Mouse (Mus musculus): Measurements from ENCODE around the gene Slc12a5. TPM values are rescaled to one million over a fixed set of nuclear protein-coding genes. Genes with fewer than 3 reads are reported as not detected.
A peak's percentile ranks its signal among the peaks of the same experiment; 100 is the strongest.

The Slc12a5 gene
- 0.50 and 0.63 TPM in 2 replicates for polyA plus RNA-seq (2016; fragmentation: Nextera tagmentation; extraction: Ambion mirVana)

DNA sequence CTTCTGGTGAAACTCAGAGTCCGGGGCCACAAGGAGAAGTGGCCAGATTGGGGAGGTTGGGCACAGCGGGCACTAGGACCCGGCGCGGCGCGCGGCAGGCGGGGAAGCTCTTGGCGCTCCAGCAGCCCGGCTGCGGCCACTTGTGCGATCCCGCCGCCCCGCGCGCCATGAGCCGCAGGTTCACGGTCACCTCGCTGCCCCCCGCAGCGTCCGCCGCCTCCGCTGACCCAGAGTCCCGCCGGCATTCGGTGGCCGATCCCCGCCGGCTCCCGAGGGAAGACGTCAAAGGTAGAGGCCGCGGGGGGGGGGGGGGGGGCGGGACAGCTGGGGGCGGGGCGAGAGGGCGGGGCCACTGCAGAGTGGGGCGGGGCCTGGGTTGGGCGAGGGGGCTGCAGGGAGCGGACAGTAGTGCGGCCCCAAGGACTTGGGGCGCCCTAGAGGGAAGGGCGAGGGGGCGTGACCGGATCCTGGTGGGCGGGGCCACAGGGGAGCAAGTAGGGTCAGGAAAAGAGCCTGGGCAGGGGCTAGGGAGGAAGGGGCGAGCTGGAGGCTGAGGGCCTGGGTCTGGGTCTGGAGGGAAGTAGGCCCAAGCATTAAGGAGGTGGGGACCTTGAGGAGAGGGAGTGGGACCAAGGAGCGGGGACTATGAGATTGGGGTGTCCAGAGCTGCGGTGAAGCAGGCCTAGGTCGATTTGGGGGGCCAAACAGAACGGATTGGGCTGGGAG lies at the start of gene Slc12a5:
TSS of gene Slc12a5 (plus strand) at position 87 of the 726 bp plus-strand sequence.
- no peaks in the 10 kb centered on the region for H3K9me3 ChIP-seq (replicated peaks)
- H3K4me2 ChIP-seq, result peak within 1 kb of the TSS; percentile 82
- peak; percentile 69 for ATAC-seq
- H3K27me3 ChIP-seq (replicated peaks), result peaks cover 83% of the 10 kb centered on the region
- peak within 1 kb of the TSS; percentile 63 for H3K4me3 ChIP-seq
- H3K36me3 ChIP-seq, result no peaks in the 10 kb centered on the region
- 2% methylated on average over 38 of the region's 54 CpGs for WGBS (ENCODE audit: insufficient replicate concordance)
- H3K9ac ChIP-seq, result peak within 1 kb of the TSS; percentile 52
- peaks cover 17% of the 10 kb centered on the region for H3K4me1 ChIP-seq
- H3K27ac ChIP-seq, result no peak within 1 kb of the TSS

DNA sequence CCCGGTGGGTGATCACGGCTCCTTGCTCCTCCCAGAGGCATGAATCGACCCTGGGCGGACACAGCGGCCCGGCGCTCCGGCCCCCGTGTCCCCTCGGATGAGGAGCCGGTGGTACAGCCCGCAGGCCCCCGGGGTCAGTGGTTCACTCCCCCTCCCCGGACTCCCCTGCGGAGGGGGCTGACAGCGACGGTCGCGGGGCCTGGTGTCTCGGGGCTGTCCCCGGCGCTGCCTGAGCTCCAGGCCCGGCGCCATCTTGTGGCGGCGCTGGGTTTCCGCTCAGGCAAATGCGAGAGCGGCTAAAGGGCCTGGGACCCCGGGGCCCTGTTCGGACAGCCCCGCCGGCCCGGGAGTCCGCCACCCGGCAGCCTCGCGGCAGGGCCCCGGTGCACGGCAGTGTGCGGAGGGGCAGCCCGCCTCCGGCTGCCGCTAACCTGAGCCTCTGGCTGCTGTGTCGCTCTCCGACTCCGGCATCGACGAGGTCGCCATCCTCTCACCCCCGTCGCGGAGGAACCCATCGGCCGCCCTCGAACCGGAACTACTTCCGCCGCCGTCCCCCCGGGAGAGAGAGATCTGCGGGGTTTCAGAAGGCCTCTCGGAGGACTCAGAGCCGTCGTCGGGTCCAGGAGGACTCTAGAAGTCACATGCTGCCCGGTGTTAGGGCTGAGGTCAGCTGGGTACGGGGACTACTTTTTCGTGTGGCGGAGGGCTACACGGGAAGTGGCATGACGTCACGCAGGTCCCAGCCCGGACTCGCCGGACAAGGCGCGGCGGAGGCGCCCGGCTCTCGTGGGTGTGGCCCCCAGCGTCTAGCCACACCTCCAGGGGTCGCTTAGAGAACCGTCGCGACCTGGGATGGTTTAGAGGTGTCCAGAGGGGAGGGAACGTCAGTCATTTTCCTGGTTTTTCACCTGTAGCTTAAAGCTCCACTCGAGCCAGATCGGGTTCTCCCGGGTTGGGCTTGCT lies 49.2 kb upstream of the Slc12a5 start, which contains the start of gene Zfp335:
TSS of gene Zfp335 (minus strand) at position 672 of the 963 bp plus-strand sequence.
- ATAC-seq, result peak; percentile 83
- peak within 1 kb of the TSS; percentile 84 for H3K4me3 ChIP-seq
- peaks cover 39% of the 10 kb centered on the region for H3K36me3 ChIP-seq
- H3K9me3 ChIP-seq (replicated peaks), result peaks cover 4% of the 10 kb centered on the region
- no peaks in the 10 kb centered on the region for H3K27me3 ChIP-seq (replicated peaks)
- H3K4me1 ChIP-seq, result peaks cover 43% of the 10 kb centered on the region
- WGBS (ENCODE audit: insufficient replicate concordance), result under 1% methylated on average over 91 of the region's 91 CpGs
- peak within 1 kb of the TSS; percentile 89 for H3K9ac ChIP-seq
- H3K27ac ChIP-seq, result peak within 1 kb of the TSS; percentile 93
- peak within 1 kb of the TSS; percentile 89 for H3K4me2 ChIP-seq

DNA sequence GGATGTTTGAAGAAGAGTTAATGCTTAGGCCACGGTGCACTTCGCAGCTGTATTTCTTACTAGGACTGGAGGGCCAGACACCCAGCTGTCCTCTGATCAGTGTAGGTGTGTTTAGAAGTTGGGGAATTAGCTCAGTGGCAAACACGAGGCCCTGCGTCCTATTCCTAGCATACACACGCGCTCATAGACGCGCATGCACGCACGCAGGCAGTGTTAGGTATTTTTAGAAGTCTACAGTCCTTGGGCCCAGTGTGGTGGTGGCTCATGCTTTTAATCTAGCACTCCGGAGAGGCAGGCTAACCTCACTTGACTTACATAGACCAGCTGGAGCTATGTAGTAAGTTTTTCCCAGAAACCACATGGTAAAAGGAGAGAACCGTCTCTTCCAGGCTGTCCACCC lies 48.5 kb upstream of the Slc12a5 start:
- peak; percentile 44 for ATAC-seq
- WGBS (ENCODE audit: insufficient replicate concordance), result 8% methylated on average over 12 of the region's 12 CpGs
- Histone ChIP-seq H3K36me3 (peaks cover 31% of the 10 kb centered on the region), H3K27me3 (replicated peaks) (no peaks in the 10 kb centered on the region), H3K4me1 (peaks cover 43% of the 10 kb centered on the region), H3K9ac (peak overlapping the region; percentile 89), H3K4me3 (peak overlapping the region; percentile 84), H3K27ac (peak overlapping the region; percentile 93), H3K4me2 (peak overlapping the region; percentile 89), H3K9me3 (replicated peaks) (no peaks in the 10 kb centered on the region)

DNA sequence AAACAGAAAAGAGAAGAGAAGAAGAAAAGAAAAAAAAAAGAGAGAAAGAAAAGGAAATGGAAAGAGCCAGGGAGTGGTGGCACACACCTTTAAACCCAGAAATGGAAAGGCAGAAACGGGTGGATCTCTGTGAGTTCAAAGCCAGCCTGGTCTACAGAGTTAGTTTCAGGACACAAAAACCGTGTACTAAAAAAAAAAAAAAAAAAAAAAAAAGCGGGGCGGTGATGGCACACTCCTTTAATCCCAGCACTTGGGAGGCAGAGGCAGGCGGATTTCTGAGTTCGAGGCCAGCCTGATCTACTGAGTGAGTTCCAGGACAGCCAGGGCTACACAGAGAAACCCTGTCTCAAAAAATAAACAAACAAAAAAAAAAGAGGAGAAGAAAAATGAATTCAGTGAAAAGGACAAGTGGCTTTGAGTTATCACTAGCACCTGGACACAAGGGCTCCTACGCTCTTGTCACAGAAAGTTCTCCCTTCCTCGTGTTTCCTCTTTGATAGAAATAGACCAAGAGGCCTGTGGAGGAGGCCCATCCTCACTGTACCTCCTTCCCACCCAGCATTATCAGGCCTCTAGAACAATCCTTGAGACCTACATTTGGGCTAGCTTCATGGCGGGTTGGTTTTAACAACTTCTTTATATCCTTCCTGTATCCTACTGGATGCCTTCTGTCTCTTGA lies 47.7 kb upstream of the Slc12a5 start:
- peaks cover 44% of the 10 kb centered on the region for H3K4me1 ChIP-seq
- ATAC-seq, result no peak
- 64% methylated on average over 8 of the region's 9 CpGs for WGBS (ENCODE audit: insufficient replicate concordance)
- peaks cover 24% of the 10 kb centered on the region for H3K36me3 ChIP-seq
- no peaks in the 10 kb centered on the region for H3K27me3 ChIP-seq (replicated peaks)
- peak overlapping the region; percentile 89 for H3K9ac ChIP-seq
- H3K27ac ChIP-seq, result peak overlapping the region; percentile 93
- peak overlapping the region; percentile 89 for H3K4me2 ChIP-seq
- no peaks in the 10 kb centered on the region for H3K9me3 ChIP-seq (replicated peaks)
- peak overlapping the region; percentile 84; the same call in 1 of the 2 replicates for H3K4me3 ChIP-seq

DNA sequence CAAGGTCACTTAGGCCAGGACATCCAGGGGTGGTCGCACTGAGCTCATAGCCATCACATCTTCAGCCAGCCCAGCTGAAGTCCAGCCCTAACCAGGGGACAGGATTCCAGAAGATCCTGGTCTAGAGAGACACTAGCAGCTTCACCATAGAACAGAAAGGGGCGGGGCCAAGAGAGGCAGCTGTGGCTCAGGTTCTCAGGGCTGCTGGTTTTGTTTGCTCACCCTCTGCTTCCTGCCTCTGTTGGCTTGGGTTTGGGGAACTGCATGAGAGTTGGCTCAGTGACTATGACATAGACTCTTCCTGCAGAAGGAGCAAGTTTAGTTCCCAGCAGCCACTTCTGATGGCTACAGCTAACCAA lies 47.2 kb upstream of the Slc12a5 start:
- Histone ChIP-seq H3K36me3 (peaks cover 18% of the 10 kb centered on the region), H3K27ac (peak overlapping the region; percentile 73), H3K4me1 (peaks cover 48% of the 10 kb centered on the region), H3K4me2 (peak overlapping the region; percentile 27; the same call in 1 of the 2 replicates), H3K9ac (peak overlapping the region; percentile 1; the same call in 1 of the 2 replicates), H3K4me3 (no peak overlapping the region), H3K27me3 (replicated peaks) (no peaks in the 10 kb centered on the region), H3K9me3 (replicated peaks) (no peaks in the 10 kb centered on the region)
- WGBS (ENCODE audit: insufficient replicate concordance), result 60% methylated on average over 2 of the region's 2 CpGs
- ATAC-seq, result no peak

DNA sequence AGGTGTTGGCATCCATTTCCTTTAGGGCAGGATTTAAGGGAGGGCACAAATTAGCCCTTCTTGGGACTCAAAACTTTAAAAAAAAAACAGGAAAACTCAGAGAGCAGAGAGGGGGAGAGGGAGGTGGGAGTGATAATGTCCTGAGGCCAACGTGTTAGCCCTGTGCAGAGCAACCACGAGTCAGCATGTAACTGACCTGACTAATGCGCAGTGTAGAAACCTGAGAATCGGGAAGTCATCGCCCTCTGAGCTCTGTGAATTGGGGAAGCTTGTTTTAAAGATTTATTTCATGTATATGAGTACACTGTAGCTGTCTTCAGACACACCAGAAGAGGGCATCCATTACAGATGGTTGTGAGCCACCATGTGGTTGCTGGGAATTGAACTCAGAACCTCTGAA lies 43.8 kb upstream of the Slc12a5 start:
- peaks cover 32% of the 10 kb centered on the region for H3K4me1 ChIP-seq
- no peaks in the 10 kb centered on the region for H3K27me3 ChIP-seq (replicated peaks)
- no peak overlapping the region for H3K27ac ChIP-seq
- ATAC-seq, result no peak
- peaks cover 26% of the 10 kb centered on the region for H3K36me3 ChIP-seq
- H3K4me2 ChIP-seq, result no peak overlapping the region
- 49% methylated on average over 5 of the region's 5 CpGs for WGBS (ENCODE audit: insufficient replicate concordance)
- H3K9me3 ChIP-seq (replicated peaks), result no peaks in the 10 kb centered on the region
- no peak overlapping the region for H3K9ac ChIP-seq
- no peak overlapping the region for H3K4me3 ChIP-seq

DNA sequence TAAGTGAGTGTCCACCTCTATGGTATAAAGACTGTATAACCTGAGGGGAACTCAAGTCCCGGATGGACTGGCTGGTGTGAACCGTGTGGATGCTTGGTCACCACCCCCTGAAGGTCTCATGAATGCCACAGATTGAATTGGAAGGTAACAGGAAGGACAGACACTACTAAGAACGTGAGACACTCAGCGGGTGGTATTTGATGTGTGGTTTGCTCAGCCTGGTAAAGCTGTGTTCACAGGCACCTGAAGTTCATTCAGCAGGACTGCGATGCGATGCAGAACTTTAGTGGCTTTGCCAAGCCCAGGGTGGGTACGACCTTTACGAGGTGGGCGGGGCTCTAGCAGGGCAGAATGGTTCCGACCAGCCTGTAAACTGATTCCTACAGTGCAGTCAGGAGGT lies 43.2 kb upstream of the Slc12a5 start:
- no peaks in the 10 kb centered on the region for H3K9me3 ChIP-seq (replicated peaks)
- H3K4me3 ChIP-seq, result no peak overlapping the region
- no peaks in the 10 kb centered on the region for H3K27me3 ChIP-seq (replicated peaks)
- H3K27ac ChIP-seq, result no peak overlapping the region
- 70% methylated on average over 10 of the region's 10 CpGs for WGBS (ENCODE audit: insufficient replicate concordance)
- H3K4me1 ChIP-seq, result peaks cover 28% of the 10 kb centered on the region
- H3K9ac ChIP-seq, result no peak overlapping the region
- H3K36me3 ChIP-seq, result peaks cover 26% of the 10 kb centered on the region
- ATAC-seq, result no peak
- H3K4me2 ChIP-seq, result no peak overlapping the region

DNA sequence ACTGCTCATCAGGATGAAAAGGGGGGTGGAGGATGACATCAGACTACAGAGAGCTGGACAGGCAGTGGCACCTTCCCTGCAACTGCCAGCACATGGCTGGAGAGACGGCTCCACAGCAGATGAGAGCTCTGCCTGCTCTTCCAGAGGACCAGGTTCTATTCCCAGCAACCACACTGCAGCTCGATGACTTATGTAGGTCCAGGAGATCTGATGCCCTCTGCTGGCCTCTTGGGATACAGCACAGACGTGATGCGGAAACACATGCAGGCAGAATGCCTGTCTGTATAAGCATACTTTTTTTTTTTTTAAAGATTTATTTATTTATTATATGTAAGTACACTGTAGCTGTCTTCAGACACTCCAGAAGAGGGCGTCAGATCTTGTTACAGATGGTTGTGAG lies 42.3 kb upstream of the Slc12a5 start:
- WGBS (ENCODE audit: insufficient replicate concordance), result 59% methylated on average over 5 of the region's 5 CpGs
- ATAC-seq, result 0 out of 2 replicates have a peak, but pooled peaks have one; percentile 8
- Histone ChIP-seq H3K36me3 (peaks cover 26% of the 10 kb centered on the region), H3K4me3 (no peak overlapping the region), H3K9me3 (replicated peaks) (no peaks in the 10 kb centered on the region), H3K9ac (no peak overlapping the region), H3K27ac (no peak overlapping the region), H3K4me2 (no peak overlapping the region), H3K27me3 (replicated peaks) (0 out of 2 replicates have a peak, but pooled peaks cover 3% of the 10 kb centered on the region), H3K4me1 (peaks cover 19% of the 10 kb centered on the region)

DNA sequence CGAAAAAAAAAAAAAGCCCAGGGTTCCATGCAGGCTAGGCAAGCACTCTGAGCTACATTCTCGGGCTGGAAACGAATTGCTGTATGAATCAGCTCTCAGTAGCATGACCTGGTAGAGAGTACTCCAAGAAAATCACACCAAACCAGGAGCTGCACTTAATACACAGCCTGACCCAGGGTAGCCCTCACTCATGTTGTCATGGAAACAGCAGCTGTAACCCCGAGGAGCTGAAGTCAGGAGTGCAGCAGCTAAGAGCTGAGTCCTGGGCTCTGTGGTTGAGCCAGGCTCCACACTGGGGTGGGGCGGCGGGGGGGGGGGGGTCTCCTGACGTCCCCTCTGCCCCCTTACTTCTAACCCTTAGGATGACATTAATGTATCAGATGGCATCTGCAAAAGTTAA lies 38.6 kb upstream of the Slc12a5 start:
- H3K4me2 ChIP-seq, result no peak overlapping the region
- H3K4me1 ChIP-seq, result 0 out of 2 replicates have a peak, but pooled peaks cover 4% of the 10 kb centered on the region
- 53% methylated on average over 7 of the region's 7 CpGs for WGBS (ENCODE audit: insufficient replicate concordance)
- ATAC-seq, result no peak
- H3K9me3 ChIP-seq (replicated peaks), result no peaks in the 10 kb centered on the region
- no peak overlapping the region for H3K27ac ChIP-seq
- H3K9ac ChIP-seq, result no peak overlapping the region
- H3K36me3 ChIP-seq, result peaks cover 19% of the 10 kb centered on the region
- H3K4me3 ChIP-seq, result no peak overlapping the region
- H3K27me3 ChIP-seq (replicated peaks), result peaks cover 17% of the 10 kb centered on the region

DNA sequence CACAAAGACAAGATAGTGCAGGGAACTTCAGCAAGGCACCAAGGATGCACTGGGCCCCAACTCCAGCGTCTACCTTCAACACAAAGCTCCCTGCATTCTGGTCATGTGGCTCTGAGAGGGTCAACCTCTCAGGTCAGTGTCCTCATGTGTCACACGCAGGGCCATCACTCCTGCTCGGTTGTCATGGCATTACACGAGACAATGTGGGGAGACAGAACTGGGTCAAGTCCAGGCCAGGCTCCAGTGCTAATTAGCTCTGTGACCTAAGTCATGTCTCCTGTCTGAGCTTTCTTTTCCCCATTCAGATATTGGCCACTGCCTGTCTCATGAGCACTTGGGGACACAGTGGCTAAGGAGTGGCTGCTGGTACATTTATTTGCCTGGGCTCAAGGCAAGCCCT lies 37.3 kb upstream of the Slc12a5 start:
- WGBS (ENCODE audit: insufficient replicate concordance), result 67% methylated on average over 4 of the region's 4 CpGs
- Histone ChIP-seq H3K9ac (no peak overlapping the region), H3K27me3 (replicated peaks) (peaks cover 27% of the 10 kb centered on the region), H3K4me2 (no peak overlapping the region), H3K4me1 (no peaks in the 10 kb centered on the region), H3K9me3 (replicated peaks) (no peaks in the 10 kb centered on the region), H3K27ac (no peak overlapping the region), H3K4me3 (no peak overlapping the region), H3K36me3 (peaks cover 19% of the 10 kb centered on the region)
- ATAC-seq, result no peak

DNA sequence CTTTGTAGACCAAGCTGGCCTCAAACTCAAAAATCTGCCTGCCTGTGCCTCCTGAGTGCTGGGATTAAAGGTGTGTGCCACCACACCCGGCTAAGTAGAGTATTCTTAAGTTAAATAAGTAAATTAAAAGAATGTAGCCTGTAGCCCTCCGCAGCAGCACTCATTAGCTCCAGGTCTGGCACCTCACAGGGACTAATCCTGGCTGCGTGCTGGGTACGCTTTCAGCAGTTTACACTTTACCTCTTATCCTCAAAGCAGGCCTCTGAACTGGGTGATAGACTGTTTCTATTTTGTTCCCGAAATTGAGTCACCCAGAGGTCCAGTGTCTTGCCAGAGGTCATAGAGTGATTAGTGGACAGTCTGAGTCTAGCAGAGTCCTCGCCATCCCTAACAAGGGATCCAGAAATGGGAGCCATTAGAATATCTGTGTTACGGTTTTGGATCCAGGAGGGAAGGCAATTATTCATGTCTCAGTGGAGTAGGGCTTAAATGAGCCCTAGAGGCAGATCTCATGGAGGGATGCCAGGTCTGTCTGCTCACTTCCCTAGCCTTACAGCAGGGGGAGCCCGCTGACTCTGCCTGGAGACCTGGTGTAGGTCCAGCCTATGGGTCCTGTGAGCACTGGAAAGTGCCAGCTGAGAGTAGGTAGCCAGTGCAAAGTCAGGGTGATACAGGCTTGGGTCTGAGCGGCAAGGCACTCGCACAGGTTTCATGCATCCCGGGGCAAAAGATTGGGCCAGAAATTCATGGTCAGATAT lies 36.3 kb upstream of the Slc12a5 start:
- peaks cover 27% of the 10 kb centered on the region for H3K27me3 ChIP-seq (replicated peaks)
- no peaks in the 10 kb centered on the region for H3K9me3 ChIP-seq (replicated peaks)
- no peak overlapping the region for H3K27ac ChIP-seq
- no peak overlapping the region for H3K4me3 ChIP-seq
- ATAC-seq, result 0 out of 2 replicates have a peak, but pooled peaks have one; percentile 42
- H3K4me2 ChIP-seq, result no peak overlapping the region
- H3K9ac ChIP-seq, result no peak overlapping the region
- WGBS (ENCODE audit: insufficient replicate concordance), result 29% methylated on average over 11 of the region's 11 CpGs
- H3K36me3 ChIP-seq, result peaks cover 12% of the 10 kb centered on the region
- H3K4me1 ChIP-seq, result no peaks in the 10 kb centered on the region

Data from liver, embryonic 12.5 days (tissue).